Mouse (Mus musculus): ENCODE measurements at regions not wholly inside any gene's neighbourhood (a gene's known extent, or its start where the extent isn't known, plus 50 kb on each side); places are given as distances from the start of the nearest gene placed in this dataset.

- TF ChIP-seq CTCF (IDR thresholded peaks at IDR 0.05; ENCODE audit: low read depth, low read length) (no peak), TAL1 (conservative IDR thresholded peaks at IDR 0.05; ENCODE audit: low read depth, low read length) (no peak), GATA1 (IDR thresholded peaks at IDR 0.05; ENCODE audit: borderline replicate concordance, low read length) (no peak), POLR2AphosphoS5 (IDR thresholded peaks at IDR 0.05; ENCODE audit: insufficient replicate concordance, low read depth, low read length) (no peak)
These were observed 694.9 kb downstream of the Tlr4 start for GRCm38 (mm10) chr4:67522235-67522634.
